9 mouse cellular contexts compared by ENCODE assay signal in genomic region chr2:102743918-102744696, GRCm38 (mm10).
DNase-seq lines count a peak whose midpoint lies in the region; ATAC-seq lines count a peak whose summit lies in the region.
"Had no signal": no experiment of that assay in that cellular context is flagged by ENCODE, and none has a peak within 500 bp of the region (broad histone marks: within the 10 kb centered on the region; RNA-seq: fewer than 3 reads in every experiment).

No protein-coding gene starts in this region.

- no peaks in the 10 kb centered on the region for H3K27me3 ChIP-seq in limb, embryonic 11.5 days (ENCODE audit: control insufficient read depth, insufficient read depth, low read length)
- H3K27me3 ChIP-seq in limb, embryonic 10.5 days (ENCODE audit: low read depth, poor library complexity, severe bottlenecking), result no peaks in the 10 kb centered on the region
- H3K27me3 ChIP-seq in embryonic facial prominence, embryonic 11.5 days (ENCODE audit: control insufficient read depth, insufficient read depth, low read length), result no peaks in the 10 kb centered on the region
- H3K27me3 ChIP-seq in forebrain, embryonic 11.5 days (ENCODE audit: control insufficient read depth, insufficient read depth, low read length), result no peaks in the 10 kb centered on the region

- H3K4me1 ChIP-seq in limb, embryonic 11.5 days (ENCODE audit: control insufficient read depth, insufficient read depth, low read length), result no peaks in the 10 kb centered on the region
- H3K4me1 ChIP-seq in limb, embryonic 10.5 days, result peaks cover 3% of the 10 kb centered on the region; the same call in 1 of the 2 replicates
- no peaks in the 10 kb centered on the region for H3K4me1 ChIP-seq in embryonic facial prominence, embryonic 11.5 days (ENCODE audit: control insufficient read depth, insufficient read depth, low read length)
- H3K4me1 ChIP-seq in forebrain, embryonic 11.5 days (replicated peaks; ENCODE audit: control insufficient read depth, insufficient read depth, low read length), result peaks cover 7% of the 10 kb centered on the region; the same call in 1 of the 2 replicates

- no peak overlapping the region for H3K9ac ChIP-seq in limb, embryonic 11.5 days (ENCODE audit: low read length)
- no peak overlapping the region for H3K9ac ChIP-seq in embryonic facial prominence, embryonic 11.5 days (replicated peaks; ENCODE audit: low read length)
- H3K9ac ChIP-seq in forebrain, embryonic 11.5 days (ENCODE audit: low read length), result no peak overlapping the region

- WGBS in limb, embryonic 11.5 days, result 53% methylated on average over 10 of the region's 10 CpGs
- WGBS in limb, embryonic 10.5 days, result 62% methylated on average over 10 of the region's 10 CpGs
- 59% methylated on average over 10 of the region's 10 CpGs for WGBS in embryonic facial prominence, embryonic 11.5 days
- WGBS in forebrain, embryonic 11.5 days, result 65% methylated on average over 10 of the region's 10 CpGs

- no peaks in the 10 kb centered on the region for H3K36me3 ChIP-seq in limb, embryonic 11.5 days (ENCODE audit: control insufficient read depth, insufficient read depth, low read length)
- H3K36me3 ChIP-seq in limb, embryonic 10.5 days, result no peaks in the 10 kb centered on the region
- no peaks in the 10 kb centered on the region for H3K36me3 ChIP-seq in embryonic facial prominence, embryonic 11.5 days (replicated peaks; ENCODE audit: control insufficient read depth, insufficient read depth, low read depth, low read length)
- no peaks in the 10 kb centered on the region for H3K36me3 ChIP-seq in forebrain, embryonic 11.5 days (ENCODE audit: control insufficient read depth, insufficient read depth, low read length)

- ATAC-seq in limb, embryonic 11.5 days (ENCODE audit: insufficient number of reproducible peaks, low FRiP score, low TSS enrichment, low read depth), result no peak
- ATAC-seq in embryonic facial prominence, embryonic 11.5 days (replicated peaks; ENCODE audit: insufficient number of reproducible peaks, low FRiP score, low TSS enrichment, low read depth), result no peak
- ATAC-seq in forebrain, embryonic 11.5 days (replicated peaks; ENCODE audit: low FRiP score), result no peak

- peak; percentile 46 for DNase-seq in limb, embryonic 11.5 days (ENCODE audit: low spot score)
- no peak for DNase-seq in limb, embryonic 10.5 days (ENCODE audit: low spot score)
- peak; percentile 16 for DNase-seq in WW6 (ENCODE audit: low read depth, low spot score)
- DNase-seq in embryonic facial prominence, embryonic 11.5 days (ENCODE audit: low spot score), result peak; percentile 69
- DNase-seq in kidney, postnatal 10 days, result peak; percentile 78
- DNase-seq in lung, postnatal 25 days (ENCODE audit: low spot score), result peak; percentile 83
- peak; percentile 24 for DNase-seq in retina, postnatal 7 days (ENCODE audit: low read depth, low spot score)
- DNase-seq in forebrain, embryonic 11.5 days (ENCODE audit: low spot score), result no peak

- H3K27ac ChIP-seq in limb, embryonic 11.5 days (replicated peaks; ENCODE audit: low read depth, low read length), result no peak overlapping the region
- H3K27ac ChIP-seq in limb, embryonic 10.5 days, result no peak overlapping the region
- H3K27ac ChIP-seq in embryonic facial prominence, embryonic 11.5 days (replicated peaks; ENCODE audit: low read depth, low read length), result no peak overlapping the region
- no peak overlapping the region; the same call in 1 of the 2 replicates for H3K27ac ChIP-seq in forebrain, embryonic 11.5 days (ENCODE audit: low read depth, low read length)

- H3K4me3 ChIP-seq in limb, embryonic 11.5 days (ENCODE audit: low read depth, low read length), result no peak overlapping the region
- H3K4me3 ChIP-seq in limb, embryonic 10.5 days, result no peak overlapping the region
- no peak overlapping the region for H3K4me3 ChIP-seq in embryonic facial prominence, embryonic 11.5 days (ENCODE audit: low read depth, low read length)
- no peak overlapping the region for H3K4me3 ChIP-seq in forebrain, embryonic 11.5 days (ENCODE audit: low read depth, low read length)
- H3K4me3 ChIP-seq: myocyte had no signal

- no peaks in the 10 kb centered on the region for H3K9me3 ChIP-seq in limb, embryonic 11.5 days (ENCODE audit: control insufficient read depth, low read length)
- H3K9me3 ChIP-seq in limb, embryonic 10.5 days (replicated peaks), result no peaks in the 10 kb centered on the region
- H3K9me3 ChIP-seq in embryonic facial prominence, embryonic 11.5 days (replicated peaks; ENCODE audit: control insufficient read depth, low read length), result no peaks in the 10 kb centered on the region
- H3K9me3 ChIP-seq in forebrain, embryonic 11.5 days (ENCODE audit: control insufficient read depth, low read length), result no peaks in the 10 kb centered on the region

- H3K4me2 ChIP-seq in limb, embryonic 11.5 days (ENCODE audit: low read depth, severe bottlenecking), result no peak overlapping the region
- H3K4me2 ChIP-seq in embryonic facial prominence, embryonic 11.5 days (ENCODE audit: low read depth, low read length), result no peak overlapping the region
- H3K4me2 ChIP-seq in forebrain, embryonic 11.5 days (ENCODE audit: low read depth, low read length, severe bottlenecking), result no peak overlapping the region

Comparison
In these comparisons a context has a peak if more than half of its experiments do, and no peak if none do; other contexts are left out.
1. DNase-seq: peak in limb, embryonic 11.5 days (single experiment), WW6 (single experiment), embryonic facial prominence, embryonic 11.5 days (single experiment), kidney, postnatal 10 days (single experiment), lung, postnatal 25 days (single experiment) and retina, postnatal 7 days (single experiment); none in limb, embryonic 10.5 days (single experiment) and forebrain, embryonic 11.5 days (single experiment).